Mouse (Mus musculus) spleen, adult 2 months (tissue): ENCODE data around the gene Elac2.

ENCODE experiments used
- CTCF ChIP-seq: fragments of 200-500 bp; IDR thresholded peaks from 2 replicates; pipeline ENCODE4 v1.5.1; 2011; ENCODE audit warnings: mild to moderate bottlenecking, inconsistent platforms; ENCODE audit not compliant: insufficient read depth, insufficient read length, insufficient replicate concordance; ENCODE audit errors: extremely low read depth
- POLR2A ChIP-seq: fragments of 200-500 bp; IDR thresholded peaks from 2 replicates; pipeline ENCODE4 v1.6.1; 2011; ENCODE audit warnings: low read depth, low read length, inconsistent platforms

DNA sequence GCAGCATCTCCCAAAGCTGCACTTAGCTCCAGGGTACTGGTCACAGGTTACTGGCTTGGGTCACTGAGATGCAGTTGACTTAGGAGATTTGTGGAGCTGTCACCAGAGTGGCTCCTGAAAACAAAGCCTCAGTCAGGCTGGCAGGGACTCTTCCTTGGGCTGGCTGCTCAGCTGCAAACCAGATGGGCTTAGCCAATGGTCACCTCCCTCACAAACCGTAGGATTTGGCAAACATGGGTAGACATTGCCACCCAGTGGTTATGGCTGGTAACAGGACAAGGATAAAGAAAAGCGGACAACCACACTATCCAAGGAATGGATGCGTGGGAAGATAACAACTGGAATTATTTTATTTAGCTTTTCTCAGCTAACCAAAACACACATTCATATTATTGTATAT lies 10.3 kb upstream of the Elac2 start:
- TF ChIP-seq CTCF (no peak), POLR2A (no peak)
